Mouse (Mus musculus): ENCODE results near the gene Hcrtr1.

DNA sequence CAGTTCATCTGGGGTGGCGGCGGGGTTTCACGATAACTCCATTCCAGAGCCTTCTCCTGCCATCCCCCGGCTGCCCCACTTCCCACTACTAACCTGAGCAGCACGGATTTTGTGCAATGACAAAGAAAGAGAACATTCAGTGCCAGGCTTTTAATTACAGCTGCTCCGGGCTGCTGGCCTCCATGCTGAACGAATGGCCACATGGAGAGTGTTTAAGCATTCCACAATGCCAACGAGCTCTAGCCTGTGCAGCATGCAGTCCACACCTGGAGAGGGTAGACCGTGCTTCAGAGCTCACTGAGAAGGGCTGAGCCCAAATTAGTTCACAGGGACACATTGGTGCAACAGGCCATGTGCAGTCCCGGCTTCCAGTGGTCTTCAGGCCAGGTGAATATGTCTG, 9.1 kb downstream of the Hcrtr1 start:
- TF ChIP-seq ZNF384 (IDR thresholded peaks at IDR 0.05; ENCODE audit: low read depth, low read length) (no peak), MAFK (IDR thresholded peaks at IDR 0.05; ENCODE audit: insufficient read depth, low read depth, low read length) (no peak)
